Mouse (Mus musculus): ENCODE results near the gene Snrpd3.

GRCm38 (mm10) chr10:75490731-75491130 lies 26.6 kb upstream of the Snrpd3 start:
- TF ChIP-seq GATA1 (IDR thresholded peaks at IDR 0.05; ENCODE audit: borderline replicate concordance, low read length): no peak
- TF ChIP-seq FLI1 (IDR thresholded peaks at IDR 0.05; ENCODE audit: low read length): no peak
